Mouse (Mus musculus) stomach, embryonic 14.5 days (tissue): ENCODE data around the gene Hoxb6. TPM values are rescaled to one million over a fixed set of nuclear protein-coding genes. Genes with fewer than 3 reads are reported as not detected.
A peak's percentile ranks its signal among the peaks of the same experiment; 100 is the strongest.

ENCODE experiments used
- ATAC-seq: fragments of 200-750 bp; cut with Nextera tagmentation; 2 replicates; pipeline ENCODE4 v1.8.0; 2017; ENCODE audit warnings: low read depth, moderate TSS enrichment; ENCODE audit not compliant: insufficient number of reproducible peaks, insufficient read depth, low FRiP score
- H3K27ac ChIP-seq: fragments of 300-500 bp; sonication (generic); 2 replicates; pipeline ENCODE4 v1.5.1; 2014; ENCODE audit warnings: mild to moderate bottlenecking, low read length, moderate library complexity, mixed read lengths
- H3K27me3 ChIP-seq: fragments of 300-500 bp; sonication (generic); 2 replicates; pipeline ENCODE4 v1.6.1; 2014; ENCODE audit warnings: low read length, control low read depth, mixed read lengths; ENCODE audit not compliant: control insufficient read depth, insufficient read depth
- H3K36me3 ChIP-seq: fragments of 300-500 bp; sonication (generic); 2 replicates; pipeline ENCODE4 v1.6.1; 2014; ENCODE audit warnings: mild to moderate bottlenecking, control low read depth, low read length, moderate library complexity, mixed read lengths; ENCODE audit not compliant: control insufficient read depth, insufficient read depth
- H3K4me1 ChIP-seq: fragments of 300-500 bp; sonication (generic); 2 replicates; pipeline ENCODE4 v1.6.1; 2014; ENCODE audit warnings: low read length, control low read depth, mixed read lengths; ENCODE audit not compliant: control insufficient read depth, insufficient read depth
- H3K4me2 ChIP-seq: fragments of 300-500 bp; sonication (generic); replicated peaks from 2 replicates; pipeline ENCODE4 v1.6.1; 2014; ENCODE audit warnings: low read depth, low read length, control low read depth
- H3K4me3 ChIP-seq: fragments of 300-500 bp; sonication (generic); 2 replicates; pipeline ENCODE4 v1.5.1; 2014; ENCODE audit warnings: low read depth, low read length, control low read depth
- H3K9ac ChIP-seq: fragments of 300-500 bp; sonication (generic); replicated peaks from 2 replicates; pipeline ENCODE4 v1.6.1; 2014; ENCODE audit warnings: low read depth, mild to moderate bottlenecking, control low read depth, low read length, moderate library complexity, mixed read lengths
- H3K9me3 ChIP-seq: fragments of 300-500 bp; sonication (generic); 2 replicates; pipeline ENCODE4 v1.6.1; 2016; ENCODE audit warnings: low read depth, low read length, control low read depth; ENCODE audit not compliant: control insufficient read depth
- WGBS: fragments of 180-500 bp; shearing (Covaris S2); extraction: QIAGEN DNeasy Blood & Tissue Kit; methylation state at CpG from one replicate; pipeline ENCODE4 v1.1.7; 2014; 5-methylcytosine and 5-hydroxymethylcytosine counted together
- polyA plus RNA-seq: library from polyadenylated mRNA; unstranded; fragments of >200 nt; fragmentation: Nextera tagmentation; extraction: Ambion mirVana; gene quantifications from 2 replicates; pipeline ENCODE4 v1.2.1, GENCODE M21; 2014

The Hoxb6 gene
- polyA plus RNA-seq, 1 experiment from 2014 or later = 12.4 TPM

GRCm38 (mm10) chr11:96267021-96267920 is 25.0 kb upstream of the Hoxb6 start:
- WGBS = 16% methylated on average over 7 of the region's 7 CpGs
- Histone ChIP-seq H3K4me3 (no peak overlapping the region), H3K27ac (no peak overlapping the region), H3K4me1 (peaks cover 13% of the 10 kb centered on the region), H3K36me3 (no peaks in the 10 kb centered on the region), H3K9me3 (no peaks in the 10 kb centered on the region), H3K9ac (no peak overlapping the region), H3K4me2 (no peak overlapping the region), H3K27me3 (peaks cover 93% of the 10 kb centered on the region)
- no peak for ATAC-seq

- H3K36me3 ChIP-seq = no peaks in the 10 kb centered on the region
- H3K9ac ChIP-seq = no peak overlapping the region
- WGBS = 14% methylated on average over 1 of the region's 1 CpGs
- H3K9me3 ChIP-seq = no peaks in the 10 kb centered on the region
- no peak for ATAC-seq
- no peak overlapping the region for H3K4me3 ChIP-seq
- peaks cover 17% of the 10 kb centered on the region for H3K4me1 ChIP-seq
- H3K4me2 ChIP-seq = no peak overlapping the region
- H3K27ac ChIP-seq = no peak overlapping the region
- H3K27me3 ChIP-seq = peaks cover 91% of the 10 kb centered on the region
These were observed 24.1 kb upstream of the Hoxb6 start for GRCm38 (mm10) chr11:96268031-96268745.

- no peak for ATAC-seq
These were observed 22.4 kb upstream of the Hoxb6 start for GRCm38 (mm10) chr11:96269869-96270268.

GRCm38 (mm10) chr11:96270996-96271540 is 21.2 kb upstream of the Hoxb6 start, which contains the start of gene Hoxb9:
Gene Hoxb9 (plus strand): TSS chr11:96271457.
- Histone ChIP-seq H3K4me2 (peak within 1 kb of the TSS; percentile 35), H3K27me3 (peaks cover 86% of the 10 kb centered on the region), H3K4me3 (peak within 1 kb of the TSS; percentile 24), H3K27ac (no peak within 1 kb of the TSS), H3K4me1 (peaks cover 17% of the 10 kb centered on the region), H3K9me3 (no peaks in the 10 kb centered on the region), H3K36me3 (no peaks in the 10 kb centered on the region), H3K9ac (no peak within 1 kb of the TSS; the same call in 1 of the 2 replicates)
- no peak for ATAC-seq
- WGBS = under 1% methylated on average over 40 of the region's 40 CpGs

More at GRCm38 (mm10) chr11:96269869-96270268, 22.4 kb upstream of the Hoxb6 start:
- WGBS = 2% methylated on average over 19 of the region's 19 CpGs
- no peak overlapping the region for H3K4me3 ChIP-seq
- H3K9ac ChIP-seq = no peak overlapping the region
- peaks cover 17% of the 10 kb centered on the region for H3K4me1 ChIP-seq
- no peaks in the 10 kb centered on the region for H3K36me3 ChIP-seq
- H3K27me3 ChIP-seq = peaks cover 88% of the 10 kb centered on the region
- no peaks in the 10 kb centered on the region for H3K9me3 ChIP-seq
- H3K4me2 ChIP-seq = no peak overlapping the region
- no peak overlapping the region for H3K27ac ChIP-seq

- Histone ChIP-seq H3K36me3 (no peaks in the 10 kb centered on the region), H3K4me2 (peak overlapping the region; percentile 35), H3K9ac (no peak overlapping the region; the same call in 1 of the 2 replicates), H3K4me3 (peak overlapping the region; percentile 24), H3K9me3 (no peaks in the 10 kb centered on the region), H3K27ac (no peak overlapping the region), H3K27me3 (peaks cover 86% of the 10 kb centered on the region), H3K4me1 (peaks cover 17% of the 10 kb centered on the region)
- ATAC-seq = no peak
- under 1% methylated on average over 52 of the region's 52 CpGs for WGBS
These were observed 20.7 kb upstream of the Hoxb6 start for GRCm38 (mm10) chr11:96271541-96272011.

- Histone ChIP-seq H3K4me1 (peaks cover 17% of the 10 kb centered on the region), H3K4me3 (peak overlapping the region; percentile 24), H3K9me3 (no peaks in the 10 kb centered on the region), H3K9ac (no peak overlapping the region), H3K36me3 (no peaks in the 10 kb centered on the region), H3K27ac (no peak overlapping the region), H3K27me3 (peaks cover 85% of the 10 kb centered on the region), H3K4me2 (peak overlapping the region; percentile 35)
- WGBS = 1% methylated on average over 52 of the region's 58 CpGs
- no peak for ATAC-seq
These were observed 20.0 kb upstream of the Hoxb6 start for GRCm38 (mm10) chr11:96272024-96272921.

- no peak overlapping the region for H3K9ac ChIP-seq
These were observed 17.8 kb upstream of the Hoxb6 start for GRCm38 (mm10) chr11:96274428-96274827.

More at GRCm38 (mm10) chr11:96274428-96274827, 17.8 kb upstream of the Hoxb6 start:
- Histone ChIP-seq H3K4me2 (no peak overlapping the region), H3K27me3 (peaks cover 73% of the 10 kb centered on the region), H3K27ac (no peak overlapping the region), H3K4me1 (peaks cover 17% of the 10 kb centered on the region), H3K9me3 (no peaks in the 10 kb centered on the region), H3K36me3 (no peaks in the 10 kb centered on the region), H3K4me3 (no peak overlapping the region)
- 10% methylated on average over 10 of the region's 10 CpGs for WGBS
- no peak for ATAC-seq
